Mouse (Mus musculus) liver, embryonic 14.5 days (tissue): ENCODE data around the gene Ldb1. TPM values are rescaled to one million over a fixed set of nuclear protein-coding genes. Genes with fewer than 3 reads are reported as not detected.
A peak's percentile ranks its signal among the peaks of the same experiment; 100 is the strongest.

ENCODE experiments used
- ATAC-seq: fragments of 200-750 bp; cut with Nextera tagmentation; 2 replicates; pipeline ENCODE4 v1.8.0; 2017; ENCODE audit warnings: moderate number of reproducible peaks, mild to moderate bottlenecking, moderate library complexity; ENCODE audit not compliant: insufficient read depth
- DNase-seq, 3 experiments: peaks; one replicate each; pipeline ENCODE4 v3.0.0-alpha.2; 2012 to 2013; ENCODE audit warnings: low read depth in 3 of 3, low spot score in 3 of 3
- H3K27ac ChIP-seq: fragments of 300-500 bp; sonication (generic); 2 replicates; pipeline ENCODE4 v1.5.1; 2014; ENCODE audit warnings: moderate library complexity, mild to moderate bottlenecking, control low read depth, inconsistent platforms
- H3K27me3 ChIP-seq: fragments of 300-500 bp; sonication (generic); 2 replicates; pipeline ENCODE4 v1.6.1; 2014; ENCODE audit warnings: mild to moderate bottlenecking, low read length, moderate library complexity; ENCODE audit not compliant: control insufficient read depth, insufficient read depth
- H3K36me3 ChIP-seq: fragments of 300-500 bp; sonication (generic); replicated peaks from 2 replicates; pipeline ENCODE4 v1.6.1; 2014; ENCODE audit warnings: low read depth; ENCODE audit not compliant: control insufficient read depth, insufficient read depth
- H3K4me1 ChIP-seq, 2 experiments: fragments of 200-500 bp in 1 of 2; fragments of 300-500 bp in 1 of 2; sonication (generic) in 1 of 2; replicated peaks; 2 replicates each; pipeline ENCODE4 v1.6.1; 2012 to 2014; ENCODE audit warnings: antibody characterized with exemption in 1 of 2, inconsistent platforms in 1 of 2, low read length in 1 of 2; ENCODE audit not compliant: control insufficient read depth in 2 of 2, insufficient read depth in 2 of 2
- H3K4me2 ChIP-seq: fragments of 300-500 bp; sonication (generic); 2 replicates; pipeline ENCODE4 v1.6.1; 2014; ENCODE audit warnings: low read depth, mild to moderate bottlenecking, control low read depth, moderate library complexity
- H3K4me3 ChIP-seq, 2 experiments: fragments of 200-500 bp in 1 of 2; fragments of 300-500 bp in 1 of 2; sonication (generic) in 1 of 2; 2 replicates each; pipeline ENCODE4 v1.5.1; 2012 to 2014; ENCODE audit warnings: low read depth in 2 of 2, low read length in 2 of 2, mild to moderate bottlenecking in 2 of 2, control low read depth in 1 of 2, inconsistent platforms in 1 of 2, moderate library complexity in 1 of 2; ENCODE audit not compliant: insufficient read depth in 1 of 2
- H3K9ac ChIP-seq: fragments of 300-500 bp; sonication (generic); replicated peaks from 2 replicates; pipeline ENCODE4 v1.6.1; 2014; ENCODE audit warnings: mild to moderate bottlenecking, control low read depth, moderate library complexity
- H3K9me3 ChIP-seq: fragments of 300-500 bp; sonication (generic); 2 replicates; pipeline ENCODE4 v1.6.1; 2016; ENCODE audit warnings: low read length, mixed read lengths; ENCODE audit not compliant: control insufficient read depth
- CTCF ChIP-seq: IDR thresholded peaks from 2 replicates; pipeline ENCODE4 v1.5.1; 2016; ENCODE audit warnings: antibody characterized with exemption, low read depth, control low read depth
- EP300 ChIP-seq: IDR thresholded peaks from 2 replicates; pipeline ENCODE4 v1.6.1; 2016; ENCODE audit warnings: antibody characterized with exemption, low read depth
- WGBS: fragments of 180-500 bp; shearing (Covaris S2); extraction: QIAGEN DNeasy Blood & Tissue Kit; methylation state at CpG from one replicate; pipeline ENCODE4 v1.1.7; 2014; ENCODE audit not compliant: insufficient replicate concordance; 5-methylcytosine and 5-hydroxymethylcytosine counted together
- polyA plus RNA-seq, 2 experiments: library from polyadenylated mRNA; depleted of rRNA in 1 of 2; stranded (reverse) in 1 of 2; unstranded in 1 of 2; fragments of >200 nt; fragmentation: Nextera tagmentation in 1 of 2; extraction: Ambion mirVana in 1 of 2; gene quantifications; 2 replicates each; pipeline versions ENCODE4 v1.2.1 to v1.2.3; 2012 to 2014

Ldb1 gene
- polyA plus RNA-seq, 2 experiments, result 22.8 to 129 TPM

DNA sequence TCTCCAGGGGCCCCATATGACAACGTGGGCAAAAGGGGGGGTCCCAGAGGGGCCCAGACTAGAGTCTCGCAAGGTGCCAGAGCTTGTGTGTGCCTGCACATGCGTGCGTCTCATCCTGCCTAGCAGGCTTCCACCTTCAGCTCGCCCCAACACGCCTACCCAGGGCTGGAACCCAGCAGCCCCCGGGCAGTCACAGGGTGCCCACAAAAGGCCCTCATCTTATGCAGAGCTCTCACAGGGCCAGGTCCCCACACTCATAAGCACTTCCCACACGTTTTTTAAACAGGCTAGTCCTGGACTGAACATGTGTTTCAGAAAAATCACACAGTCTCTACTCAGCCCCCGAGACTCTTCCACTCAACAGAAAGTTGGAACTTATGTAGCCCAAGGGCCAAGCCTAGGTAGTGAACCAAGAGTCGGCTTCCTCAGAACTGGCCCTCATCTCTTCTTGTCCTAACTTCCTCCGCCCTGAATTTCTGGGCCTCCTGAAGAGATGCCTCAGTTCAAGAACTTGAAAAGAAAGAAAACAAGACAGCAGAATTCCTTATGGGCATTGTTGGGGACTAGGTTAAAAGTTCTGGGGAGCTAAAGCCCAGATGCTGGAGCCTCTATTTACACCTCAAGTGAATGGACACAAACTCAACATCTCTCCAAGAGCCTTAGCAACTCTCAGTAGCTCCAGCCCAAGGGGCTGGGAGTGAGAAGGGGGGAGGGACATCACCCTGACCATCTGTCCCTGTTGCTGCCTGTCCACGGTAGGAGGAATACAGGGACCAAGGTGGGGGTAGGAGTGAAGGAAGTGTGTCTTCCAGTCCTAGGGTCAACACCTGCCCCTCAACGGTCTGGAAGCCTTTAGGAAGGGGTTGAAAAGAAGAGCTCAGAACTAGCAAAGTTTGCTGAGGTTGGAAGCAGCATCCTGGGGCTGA is 6.8 kb downstream of the Ldb1 start:
- peaks cover 36% of the 10 kb centered on the region for H3K36me3 ChIP-seq
- no peaks in the 10 kb centered on the region for H3K9me3 ChIP-seq
- peak overlapping the region; percentile 95 for H3K4me2 ChIP-seq
- no peaks in the 10 kb centered on the region for H3K27me3 ChIP-seq
- no peak for DNase-seq
- H3K4me1 ChIP-seq, result peaks cover 49 to 50% of the 10 kb centered on the region in 2 experiments
- H3K4me3 ChIP-seq, result peak overlapping the region; percentile 71 to 100
- TF ChIP-seq EP300 (no peak), CTCF (0 out of 2 replicates have a peak, but pooled peaks have one; percentile 1)
- peak overlapping the region; percentile 86 for H3K27ac ChIP-seq
- H3K9ac ChIP-seq, result peak overlapping the region; percentile 98
- no peak for ATAC-seq
- WGBS, result 5% methylated on average over 13 of the region's 13 CpGs

DNA sequence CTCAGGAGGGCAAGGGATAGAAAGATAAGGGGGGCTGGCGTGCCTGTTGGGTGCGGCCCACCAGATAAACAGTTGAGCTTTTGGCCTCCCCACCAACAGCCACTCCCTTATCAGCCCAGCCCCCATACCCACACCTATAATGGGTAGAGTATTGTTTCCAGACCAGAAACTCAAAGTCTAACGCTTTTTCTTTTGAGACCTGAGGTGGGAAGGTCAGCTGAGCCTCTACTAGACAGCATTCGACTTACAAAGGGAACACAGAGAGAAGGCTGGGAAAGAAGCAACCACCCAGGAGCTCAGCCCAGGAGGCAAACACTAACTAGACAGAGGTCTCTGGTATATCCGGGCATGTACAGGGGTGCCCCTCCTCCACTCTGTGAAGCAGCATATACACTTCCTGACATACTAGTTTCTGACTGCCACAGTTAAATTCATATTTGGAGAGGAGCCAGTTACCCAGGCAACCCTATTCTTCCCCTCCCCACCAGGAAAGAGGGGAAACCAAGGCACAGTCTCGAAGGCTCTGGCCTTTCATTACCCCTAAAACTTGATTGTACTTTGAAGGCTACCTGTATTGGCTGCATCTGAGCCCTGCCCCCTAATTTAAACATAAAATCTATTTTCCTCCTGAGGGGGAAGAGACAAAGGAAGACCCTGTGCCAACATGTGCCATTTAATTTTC is 7.6 kb downstream of the Ldb1 start:
- H3K27me3 ChIP-seq, result no peaks in the 10 kb centered on the region
- peak overlapping the region; percentile 86 for H3K27ac ChIP-seq
- peaks cover 41 to 43% of the 10 kb centered on the region in 2 experiments for H3K4me1 ChIP-seq
- TF ChIP-seq EP300, result peak; percentile 88
- no peak for TF ChIP-seq CTCF
- DNase-seq (peak in 2 of 3 experiments; percentile 64 to 69), ATAC-seq (peak; percentile 71)
- H3K4me2 ChIP-seq, result peak overlapping the region; percentile 95
- peaks cover 44% of the 10 kb centered on the region for H3K36me3 ChIP-seq
- peak overlapping the region; percentile 98 for H3K9ac ChIP-seq
- H3K9me3 ChIP-seq, result no peaks in the 10 kb centered on the region
- H3K4me3 ChIP-seq, result peak overlapping the region; percentile 71 to 100
- 4% methylated on average over 6 of the region's 6 CpGs for WGBS

DNA sequence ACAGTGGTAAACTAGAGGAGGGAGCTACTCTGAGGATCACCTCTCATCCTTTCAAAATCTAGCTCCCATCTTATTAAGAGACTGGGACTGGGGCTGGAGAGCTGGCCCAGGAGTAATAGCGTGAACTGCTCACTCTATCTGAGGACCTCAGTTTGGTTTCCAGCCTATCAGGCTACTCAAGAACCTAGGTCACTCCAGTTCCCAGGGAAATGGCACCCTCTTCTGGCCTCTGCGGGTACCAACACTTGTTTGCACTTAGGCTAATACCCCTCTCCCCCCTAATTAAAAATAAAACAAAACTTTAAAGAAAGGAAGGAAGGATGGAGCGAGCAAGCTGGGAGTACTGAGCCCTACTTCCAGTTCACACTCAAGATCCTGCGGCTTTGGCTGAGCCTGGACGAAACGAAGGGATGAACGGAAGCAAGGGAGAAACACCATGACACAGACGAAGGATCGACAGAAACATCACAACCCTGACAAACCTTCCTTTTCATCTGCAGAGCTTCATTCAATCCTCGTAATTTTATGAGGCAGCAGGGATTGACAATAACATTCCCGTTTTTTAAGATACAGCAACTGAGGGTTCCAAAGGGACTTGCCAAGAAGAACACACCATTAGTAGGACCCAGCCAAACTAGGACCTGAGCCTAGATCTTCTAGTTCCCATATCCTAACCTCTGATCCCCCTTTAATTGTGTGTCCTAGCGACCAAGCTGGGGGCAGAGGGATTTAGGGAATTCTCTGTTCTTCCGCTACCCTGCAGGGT is 8.4 kb downstream of the Ldb1 start:
- Histone ChIP-seq H3K36me3 (peaks cover 48% of the 10 kb centered on the region), H3K9ac (peak overlapping the region; percentile 98)
- WGBS, result 49% methylated on average over 13 of the region's 13 CpGs

DNA sequence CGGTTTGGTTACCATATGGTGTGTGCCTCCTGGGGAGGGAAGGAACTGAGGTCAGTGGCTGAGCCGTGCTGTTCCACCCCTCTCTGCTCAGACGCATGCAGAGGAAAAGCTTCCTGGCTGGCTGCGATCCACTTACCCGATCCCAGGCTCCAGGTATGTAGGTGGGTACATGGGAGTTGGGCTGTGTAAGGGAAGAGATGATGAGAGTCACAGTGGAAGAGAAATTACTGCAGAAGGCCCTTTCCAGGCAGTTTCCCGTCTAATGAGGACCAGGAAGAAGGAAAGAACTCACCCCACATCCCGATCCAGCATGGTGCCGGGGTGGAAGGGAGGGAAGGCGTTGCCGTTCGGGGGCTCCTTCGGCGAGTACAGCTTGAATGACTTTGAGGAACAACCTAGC is 9.0 kb downstream of the Ldb1 start:
- H3K9me3 ChIP-seq, result no peaks in the 10 kb centered on the region
- TF ChIP-seq CTCF (no peak), EP300 (no peak)
- 84% methylated on average over 13 of the region's 13 CpGs for WGBS
- no peaks in the 10 kb centered on the region for H3K27me3 ChIP-seq
- H3K9ac ChIP-seq, result peak overlapping the region; percentile 98
- H3K4me1 ChIP-seq, result peaks cover 29 to 33% of the 10 kb centered on the region in 2 experiments
- peak overlapping the region; percentile 86 for H3K27ac ChIP-seq
- H3K36me3 ChIP-seq, result peaks cover 48% of the 10 kb centered on the region
- peak overlapping the region; percentile 95 for H3K4me2 ChIP-seq
- H3K4me3 ChIP-seq, result peak overlapping the region in 1 of 2 experiments; percentile 71; a peak in 2 of 4 replicates
- ATAC-seq (no peak), DNase-seq (no peak)

More for the DNA sequence above, 8.4 kb downstream of the Ldb1 start:
- H3K4me1 ChIP-seq, result peaks cover 36 to 39% of the 10 kb centered on the region in 2 experiments
- peak; percentile 71 for TF ChIP-seq CTCF
- TF ChIP-seq EP300, result no peak
- no peaks in the 10 kb centered on the region for H3K9me3 ChIP-seq
- peak overlapping the region; percentile 86 for H3K27ac ChIP-seq
- DNase-seq (no peak), ATAC-seq (no peak)
- H3K27me3 ChIP-seq, result no peaks in the 10 kb centered on the region
- peak overlapping the region; percentile 71 to 100 for H3K4me3 ChIP-seq
- H3K4me2 ChIP-seq, result peak overlapping the region; percentile 95
